20 mouse cellular contexts compared by ENCODE assay signal in genomic region chr5:22546536-22546935, GRCm38 (mm10). TPM values are rescaled to one million over a fixed set of nuclear protein-coding genes. Genes with fewer than 3 reads are reported as not detected.
DNase-seq lines count a peak whose midpoint lies in the region; ATAC-seq and TF ChIP-seq lines count a peak whose summit lies in the region.
"Had no signal": no experiment of that assay in that cellular context is flagged by ENCODE, and none has a peak within 500 bp of the region (broad histone marks: within the 10 kb centered on the region; RNA-seq: fewer than 3 reads in every experiment).

No protein-coding gene starts in this region.

- no peak for ATAC-seq in liver, embryonic 11.5 days (replicated peaks; ENCODE audit: low FRiP score)
- no peak for ATAC-seq in liver, embryonic 15.5 days (ENCODE audit: insufficient read depth)
- ATAC-seq in activated CD4-positive, CD25-positive, alpha-beta regulatory T cell, adult 4 months: no peak
- ATAC-seq: forebrain, embryonic 13.5 days; forebrain, postnatal 0 days; intestine, embryonic 15.5 days had no signal

- H3K27ac ChIP-seq in bone marrow, adult 2 months (ENCODE audit: control insufficient read depth, insufficient read depth, low read depth, low read length, poor library complexity): 0 out of 2 replicates have a peak overlapping the region, but pooled peaks have one; percentile 0
- H3K27ac ChIP-seq in liver, embryonic 11.5 days (ENCODE audit: low read depth, low read length): peak overlapping the region; percentile 84
- H3K27ac ChIP-seq in liver, embryonic 15.5 days (replicated peaks): peak overlapping the region; percentile 91
- H3K27ac ChIP-seq: embryonic facial prominence, embryonic 12.5 days; forebrain, embryonic 13.5 days; hindbrain, embryonic 10.5 days; hindbrain, embryonic 14.5 days; intestine, embryonic 15.5 days had no signal

- H3K9ac ChIP-seq in liver, embryonic 11.5 days (ENCODE audit: low read depth, low read length): peak overlapping the region; percentile 34; the same call in 1 of the 2 replicates
- H3K9ac ChIP-seq in liver, embryonic 15.5 days: peak overlapping the region; percentile 45
- H3K9ac ChIP-seq: embryonic facial prominence, embryonic 12.5 days; forebrain, embryonic 13.5 days; forebrain, postnatal 0 days; hindbrain, embryonic 14.5 days; intestine, embryonic 15.5 days had no signal

- peak overlapping the region; percentile 6 for H3K4me2 ChIP-seq in liver, embryonic 11.5 days
- H3K4me2 ChIP-seq in liver, embryonic 15.5 days: peak overlapping the region; percentile 51
- H3K4me2 ChIP-seq: embryonic facial prominence, embryonic 12.5 days; forebrain, embryonic 13.5 days; hindbrain, embryonic 14.5 days; intestine, embryonic 15.5 days had no signal

- H3K27me3 ChIP-seq in liver, embryonic 11.5 days (replicated peaks; ENCODE audit: control insufficient read depth, insufficient read depth, low read length): no peaks in the 10 kb centered on the region
- no peaks in the 10 kb centered on the region for H3K27me3 ChIP-seq in liver, embryonic 15.5 days
- H3K27me3 ChIP-seq: embryonic facial prominence, embryonic 12.5 days; forebrain, embryonic 13.5 days; intestine, embryonic 15.5 days had no signal

- TF ChIP-seq POLR2A in bone marrow, adult 2 months (IDR thresholded peaks at IDR 0.05; ENCODE audit: borderline replicate concordance, control insufficient read depth, low read depth, low read length): no peak

- no peak overlapping the region for H3K4me3 ChIP-seq in bone marrow, adult 2 months (replicated peaks; ENCODE audit: control insufficient read depth, low read depth, low read length)
- no peak overlapping the region for H3K4me3 ChIP-seq in liver, embryonic 11.5 days (ENCODE audit: low read depth, low read length)
- H3K4me3 ChIP-seq in liver, embryonic 15.5 days (replicated peaks): 0 out of 2 replicates have a peak overlapping the region, but pooled peaks have one; percentile 6
- H3K4me3 ChIP-seq: embryonic facial prominence, embryonic 12.5 days; forebrain, embryonic 13.5 days; hindbrain, embryonic 10.5 days; intestine, embryonic 15.5 days had no signal

- WGBS in bone marrow, adult 2 months: 84% methylated on average over 5 of the region's 5 CpGs
- 90% methylated on average over 5 of the region's 5 CpGs for WGBS in liver, embryonic 11.5 days
- 77% methylated on average over 5 of the region's 5 CpGs for WGBS in liver, embryonic 15.5 days (ENCODE audit: insufficient replicate concordance)

- H3K36me3 ChIP-seq in liver, embryonic 11.5 days (ENCODE audit: control insufficient read depth, insufficient read depth, low read length): peaks cover 16% of the 10 kb centered on the region; the same call in 1 of the 2 replicates
- H3K36me3 ChIP-seq in liver, embryonic 15.5 days (replicated peaks): peaks cover 52% of the 10 kb centered on the region

- DNase-seq in heart, adult 11 months: peak; percentile 80
- DNase-seq in heart, postnatal 14 days: no peak
- DNase-seq in liver, embryonic 11.5 days (ENCODE audit: low spot score): no peak
- DNase-seq in cerebellum, adult 9-11 months: no peak
- no peak for DNase-seq in layer of hippocampus, adult 9-11 months
- DNase-seq: adrenal gland, adult 8-10 months; adrenal gland, postnatal 36 days; cerebellum, adult 11 months; cerebellum, adult 8-10 months; cerebellum, postnatal 25 days; forebrain, postnatal 0 days; gastrocnemius, postnatal 14 days had no signal

- intact Hi-C loops in heart, postnatal 14 days (cut with DNase I): no loop called here

- no peak for TF ChIP-seq CTCF in bone marrow, adult 2 months (IDR thresholded peaks at IDR 0.05; ENCODE audit: control insufficient read depth, insufficient read depth, low read length)

- H3K9me3 ChIP-seq in liver, embryonic 11.5 days (ENCODE audit: control insufficient read depth, low read length): no peaks in the 10 kb centered on the region
- no peaks in the 10 kb centered on the region for H3K9me3 ChIP-seq in liver, embryonic 15.5 days (replicated peaks)
- H3K9me3 ChIP-seq: embryonic facial prominence, embryonic 12.5 days; forebrain, embryonic 13.5 days; hindbrain, embryonic 10.5 days; intestine, embryonic 15.5 days had no signal

- peaks cover 1% of the 10 kb centered on the region for H3K4me1 ChIP-seq in bone marrow, adult 2 months (ENCODE audit: control insufficient read depth, insufficient read depth, low read length)
- H3K4me1 ChIP-seq in liver, embryonic 11.5 days (replicated peaks; ENCODE audit: control insufficient read depth, insufficient read depth, low read length): peaks cover 20% of the 10 kb centered on the region
- H3K4me1 ChIP-seq in liver, embryonic 15.5 days (replicated peaks): peaks cover 70% of the 10 kb centered on the region
- H3K4me1 ChIP-seq: intestine, embryonic 15.5 days had no signal

RNA-seq across cellular contexts. Expression of gene Orc5, which starts 3.7 kb away (rescaled TPM):
- 1 to 10 TPM; 7.8 to 8.0 TPM for total RNA-seq in heart, postnatal 14 days (2021)
- 26.5 and 33.2 TPM in 2 replicates for polyA plus RNA-seq in bone marrow, adult 2 months (2011; ENCODE audit: insufficient read depth, insufficient read length, low replicate concordance, missing spikeins)
- polyA plus RNA-seq in liver, embryonic 11.5 days (2014; fragmentation: Nextera tagmentation; extraction: Ambion mirVana): 89.0 and 92.6 TPM in 2 replicates
- polyA plus RNA-seq in liver, embryonic 15.5 days (2015; fragmentation: Nextera tagmentation; extraction: Ambion mirVana): 47.0 and 49.4 TPM in 2 replicates
- polyA plus RNA-seq in activated CD4-positive, CD25-positive, alpha-beta regulatory T cell, adult 4 months (2017; shearing (Covaris generic)): 10 to 100 TPM; 47.6 to 55.4 TPM

Comparison
In these comparisons a context has a peak if more than half of its experiments do, and no peak if none do; other contexts are left out.
1. H3K27ac ChIP-seq: peak in every context shown above with its lines; median percentile 91 in liver, embryonic 15.5 days; 84 in liver, embryonic 11.5 days; 0 in bone marrow, adult 2 months.